Mouse (Mus musculus): ENCODE results near the gene Zfp119b.

DNA sequence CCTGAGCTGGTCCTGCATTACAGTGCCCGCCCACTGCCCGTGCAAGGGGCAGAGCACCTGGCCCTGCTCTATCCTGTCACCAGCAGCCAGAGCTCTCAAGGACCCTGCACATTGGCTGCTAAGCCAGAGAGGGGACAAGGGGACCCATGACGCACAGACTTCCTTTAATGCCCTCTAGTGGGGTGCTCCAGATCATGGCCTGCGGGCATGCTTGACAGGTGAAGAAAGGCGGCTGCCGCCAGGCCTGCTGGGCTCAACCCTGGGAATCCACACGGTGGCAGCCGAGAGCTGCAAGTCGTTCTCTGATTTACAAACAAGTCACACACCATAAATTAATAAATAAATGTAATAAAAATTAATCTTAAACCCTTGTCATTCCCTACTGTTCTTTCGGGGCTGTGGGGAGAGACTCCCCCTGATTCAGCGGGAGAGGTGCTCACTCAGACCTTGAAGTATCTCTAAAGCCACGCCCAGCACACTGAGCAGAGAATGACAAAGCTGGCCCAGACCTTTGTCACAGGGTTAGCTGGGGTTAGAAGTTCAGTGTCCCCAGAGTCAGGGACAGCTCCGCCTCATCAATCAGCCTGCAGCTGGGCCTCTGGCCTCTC is 27.1 kb upstream of the Zfp119b start:
- TF ChIP-seq CTCF (IDR thresholded peaks at IDR 0.05; ENCODE audit: low read depth), result peak; percentile 83
- no peak for TF ChIP-seq EP300 (IDR thresholded peaks at IDR 0.05; ENCODE audit: low read depth)
